Comparison of ENCODE assay signal across 16 mouse cellular contexts in genomic region chr11:77094136-77094535, GRCm38 (mm10).
"Had no signal": no experiment of that assay in that cellular context is flagged by ENCODE, and none has a peak within 500 bp of the region (broad histone marks: within the 10 kb centered on the region; RNA-seq: fewer than 3 reads in every experiment).

No protein-coding gene starts in this region.

- ATAC-seq: hindbrain, postnatal 0 days; midbrain, embryonic 16.5 days had no signal

- H3K4me2 ChIP-seq: hindbrain, embryonic 13.5 days; limb, embryonic 13.5 days; lung, embryonic 15.5 days; midbrain, embryonic 12.5 days; neural tube, embryonic 13.5 days; stomach, embryonic 15.5 days had no signal

- H3K36me3 ChIP-seq: hindbrain, embryonic 13.5 days; limb, embryonic 13.5 days; lung, embryonic 15.5 days; midbrain, embryonic 12.5 days; neural tube, embryonic 13.5 days; stomach, embryonic 15.5 days had no signal

- H3K9ac ChIP-seq: hindbrain, embryonic 13.5 days; limb, embryonic 13.5 days; liver, embryonic 14.5 days; lung, embryonic 15.5 days; midbrain, embryonic 12.5 days; neural tube, embryonic 13.5 days; stomach, embryonic 15.5 days had no signal

- H3K27me3 ChIP-seq: lung, embryonic 15.5 days; neural tube, embryonic 13.5 days; stomach, embryonic 15.5 days had no signal

- DNase-seq: kidney, adult 8-10 months; left cerebral cortex, postnatal 4 days; right cerebral cortex, postnatal 14 days; thymus, adult 18-20 months; thymus, postnatal 14 days had no signal

- H3K4me3 ChIP-seq: hindbrain, embryonic 13.5 days; layer of hippocampus, adult 2 months; limb, embryonic 13.5 days; lung, embryonic 15.5 days; midbrain, embryonic 12.5 days; neural tube, embryonic 13.5 days; stomach, embryonic 15.5 days had no signal

- H3K9me3 ChIP-seq: hindbrain, embryonic 13.5 days; limb, embryonic 13.5 days; lung, embryonic 15.5 days; midbrain, embryonic 12.5 days; neural tube, embryonic 13.5 days; stomach, embryonic 15.5 days had no signal

- H3K27ac ChIP-seq: hindbrain, embryonic 13.5 days; hindbrain, postnatal 0 days; kidney, postnatal 0 days; layer of hippocampus, adult 2 months; limb, embryonic 13.5 days; liver, embryonic 14.5 days; lung, embryonic 15.5 days; midbrain, embryonic 12.5 days; neural tube, embryonic 13.5 days; stomach, embryonic 15.5 days had no signal

- H3K4me1 ChIP-seq: stomach, embryonic 15.5 days had no signal
